Mouse (Mus musculus): Measurements from ENCODE around the gene Klhl22.

DNA sequence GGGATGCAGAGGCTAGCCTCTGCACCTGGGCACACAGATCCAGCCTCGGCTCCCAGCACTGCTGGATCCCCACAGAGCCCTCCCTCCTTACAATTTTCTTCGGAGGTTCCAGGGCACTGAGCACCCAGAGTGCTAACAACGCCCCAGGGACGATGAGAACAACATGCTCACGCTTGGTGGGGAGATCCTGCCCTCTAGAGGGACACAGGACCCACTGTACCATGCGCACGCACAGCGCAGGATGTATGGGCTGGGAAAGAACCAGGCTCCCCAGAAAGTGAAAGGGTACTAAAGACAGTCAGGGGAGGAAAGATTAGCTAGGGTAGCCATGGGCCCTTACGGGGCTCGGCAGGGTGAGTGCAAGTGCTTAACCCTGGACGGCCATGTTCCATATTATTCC is 72.4 kb downstream of the Klhl22 start:
- TF ChIP-seq CTCF (IDR thresholded peaks at IDR 0.05; ENCODE audit: borderline replicate concordance, control insufficient read depth, extremely low read depth, insufficient read depth, low read length, poor library complexity) (no peak), POLR2A (IDR thresholded peaks at IDR 0.05; ENCODE audit: control insufficient read depth, extremely low read depth, insufficient read depth, low read length, poor library complexity) (no peak)

All from thymus, adult 2 months (tissue).